Mouse (Mus musculus) embryonic fibroblast, embryonic 13.5 days (primary cell): ENCODE data around the gene Coa4.

Experiments used
- CTCF ChIP-seq: IDR thresholded peaks from 2 replicates; pipeline ENCODE4 v1.5.1; 2011; ENCODE audit warnings: mild to moderate bottlenecking, control low read depth, low read length, moderate library complexity, borderline replicate concordance; ENCODE audit not compliant: insufficient read depth
- POLR2A ChIP-seq: IDR thresholded peaks from 2 replicates; pipeline ENCODE4 v1.6.1; 2011; ENCODE audit warnings: low read depth, mild to moderate bottlenecking, control low read depth, low read length, moderate library complexity

GRCm38 (mm10) chr7:100514573-100514972 lies 22.3 kb upstream of the Coa4 start, which contains the start of gene Dnajb13:
- TF ChIP-seq CTCF (no peak), POLR2A (no peak)
